Mouse (Mus musculus) urinary bladder, adult 2 months (tissue): ENCODE results near the gene Ctbs. TPM values are rescaled to one million over a fixed set of nuclear protein-coding genes. Genes with fewer than 3 reads are reported as not detected.
A peak's percentile ranks its signal among the peaks of the same experiment; 100 is the strongest.

Source experiments
- DNase-seq: peaks from one replicate; pipeline ENCODE4 v3.0.0; 2022; ENCODE audit warnings: low spot score
- polyA plus RNA-seq: library from polyadenylated mRNA; depleted of rRNA; stranded (reverse); fragments of >200 nt; gene quantifications from 2 replicates; pipeline ENCODE4 v1.2.3, GENCODE M21; 2012; rRNA removed

Gene Ctbs
- polyA plus RNA-seq, 1 experiment, result 6.2 TPM

DNA sequence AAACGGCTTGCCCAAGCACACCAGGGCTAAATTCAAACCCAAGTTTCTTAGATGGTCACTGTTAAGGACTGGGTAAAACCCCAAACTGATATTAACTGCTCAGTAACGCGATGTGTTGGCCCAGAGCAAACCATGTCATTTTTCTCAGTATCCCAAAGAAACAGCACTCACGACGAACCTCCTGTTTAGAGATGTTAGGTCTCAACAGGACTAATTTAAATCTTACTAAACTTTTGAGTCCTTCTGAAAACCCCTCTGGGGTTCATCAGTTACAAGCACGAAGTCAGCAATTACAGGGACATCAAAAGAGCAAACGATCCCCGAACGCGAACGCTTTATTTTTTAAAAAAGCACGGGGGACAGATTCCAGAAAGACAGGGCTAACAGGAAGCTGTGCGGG lies 49.4 kb downstream of the Ctbs start:
- DNase-seq, result no peak

DNA sequence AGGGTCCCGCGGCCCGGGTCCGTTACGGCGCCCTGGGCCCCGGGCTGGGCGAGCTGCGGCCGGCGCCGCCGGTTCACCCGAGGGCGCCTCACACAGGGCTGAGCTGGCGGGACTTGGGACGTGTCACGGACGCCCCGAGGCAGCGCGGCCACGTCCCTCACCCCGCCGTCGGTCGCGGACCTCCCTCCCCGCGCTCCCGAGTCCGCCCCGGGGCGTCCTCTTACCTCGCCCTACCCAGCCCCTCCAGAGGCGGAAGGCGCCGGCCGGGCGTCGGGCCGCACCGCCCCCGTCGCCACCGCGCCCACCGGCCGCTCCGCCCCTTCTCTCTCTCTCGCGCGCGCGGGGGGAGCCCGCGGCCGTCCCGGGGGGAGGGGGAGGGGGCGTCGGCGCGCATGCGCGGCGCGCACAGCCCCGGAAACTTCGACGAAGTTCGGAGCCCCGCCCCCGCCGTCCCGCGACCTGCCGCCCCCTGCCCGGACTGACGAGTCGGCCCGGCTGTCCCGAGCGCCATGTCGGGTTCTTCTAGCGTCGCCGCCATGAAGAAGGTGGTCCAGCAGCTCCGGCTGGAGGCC lies 49.9 kb downstream of the Ctbs start, which contains the start of the genes Spata1 and Gng5:
Gene Spata1, minus strand, starts transcription at position 323 of the 572 bp plus-strand sequence.
Gene Gng5, plus strand, starts transcription at position 377 of the 572 bp plus-strand sequence.
- DNase-seq, result peak; percentile 84

GRCm38 (mm10) chr3:146500003-146500809 lies 50.6 kb downstream of the Ctbs start:
- DNase-seq, result no peak

- no peak for DNase-seq
Observed at GRCm38 (mm10) chr3:146500810-146501201, 51.2 kb downstream of the Ctbs start.

DNA sequence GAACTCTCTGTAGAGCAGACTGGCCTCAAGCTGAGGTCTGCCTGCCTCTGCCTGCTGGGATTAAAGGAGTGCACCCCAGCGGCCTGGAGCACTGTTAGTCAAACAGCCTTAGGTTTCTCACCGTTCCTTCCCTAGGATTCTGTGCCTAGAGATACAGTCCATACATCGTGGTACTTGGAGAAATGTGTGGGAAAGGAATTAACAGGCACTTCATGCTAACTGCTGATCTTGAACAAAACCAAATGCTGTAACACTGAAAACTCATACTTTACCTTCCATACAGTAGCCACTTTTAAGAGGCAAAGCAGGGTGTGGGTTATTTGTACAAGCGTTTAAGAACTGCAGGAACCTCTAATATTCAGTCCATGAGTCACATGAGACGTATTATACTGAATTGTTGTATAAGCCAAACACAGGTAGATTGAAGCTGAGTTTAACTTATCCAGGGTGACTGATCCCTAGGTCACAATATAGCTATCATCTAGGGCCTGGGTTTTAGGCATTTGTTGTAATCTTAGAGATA lies 52.1 kb downstream of the Ctbs start:
- no peak for DNase-seq

DNA sequence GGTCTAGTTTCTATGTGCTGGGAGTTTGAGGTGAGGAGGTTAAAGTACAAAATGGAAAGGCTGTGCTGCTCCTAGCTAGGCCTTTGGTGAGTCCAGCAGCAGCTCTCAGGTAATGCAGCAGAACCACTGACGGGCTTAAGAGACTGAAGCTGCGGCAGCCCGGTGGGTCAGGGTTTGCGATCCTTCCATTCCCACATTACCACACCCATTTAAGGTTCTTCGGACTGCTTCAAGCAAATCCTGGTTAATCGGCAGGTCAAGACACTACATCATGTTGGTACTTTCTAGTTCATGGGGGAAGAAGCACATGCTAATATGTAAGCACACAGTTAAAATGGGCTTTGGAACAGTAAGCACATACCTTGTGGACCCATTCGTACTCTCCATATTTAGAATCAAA lies 57.1 kb downstream of the Ctbs start:
- DNase-seq, result no peak

Other genes starting within 250 kb of the Ctbs start
- gene Lpar3, start 228.8 kb upstream of the Ctbs start, polyA plus RNA-seq, result 3.8 and 4.4 TPM in 2 replicates
- gene Ssx2ip, start 45.2 kb upstream of the Ctbs start, polyA plus RNA-seq, result 10.9 and 13.8 TPM in 2 replicates
- 3.8 and 5.2 TPM in 2 replicates for gene Spata1, start 50.0 kb downstream of the Ctbs start, polyA plus RNA-seq
- 275 and 321 TPM in 2 replicates for gene Gng5, start 50.0 kb downstream of the Ctbs start, polyA plus RNA-seq
- 30.6 and 32.6 TPM in 2 replicates for gene Rpf1, start 71.6 kb downstream of the Ctbs start, polyA plus RNA-seq
- not detected in 2 replicates for gene Uox, start 120.6 kb downstream of the Ctbs start, polyA plus RNA-seq
- not detected in 2 replicates for gene Dnase2b, start 165.8 kb downstream of the Ctbs start, polyA plus RNA-seq
- 0.17 TPM in 1 of 2 replicates, not detected in the other for gene 4930503B20Rik, start 201.5 kb downstream of the Ctbs start, polyA plus RNA-seq
- 0.23 and 0.35 TPM in 2 replicates for gene Samd13, start 235.8 kb downstream of the Ctbs start, polyA plus RNA-seq